Mouse (Mus musculus): Measurements from ENCODE around the gene Gm525.

- TF ChIP-seq CTCF (IDR thresholded peaks at IDR 0.05; ENCODE audit: extremely low read depth, insufficient read length, insufficient replicate concordance, low read depth, low read length) (no peak), POLR2A (IDR thresholded peaks at IDR 0.05; ENCODE audit: low read depth, low read length) (no peak)
Measured at GRCm38 (mm10) chr11:89027955-89028361, 45.7 kb upstream of the Gm525 start.
